Mouse (Mus musculus) left cerebral cortex, postnatal 4 days (tissue): Measurements from ENCODE around the gene Sgsm3. TPM values are rescaled to one million over a fixed set of nuclear protein-coding genes. Genes with fewer than 3 reads are reported as not detected.

Experiments used
- DNase-seq: peaks from one replicate; pipeline ENCODE4 v3.0.0-alpha.2; 2022
- intact Hi-C: fragments of 180-260 bp; cut with DNase I; formaldehyde crosslinking; loops from one replicate; pipeline ENCODE4 v1.15.1; 2025
- total RNA-seq, 2 experiments: library from RNA; stranded (reverse); gene quantifications; 2 replicates each; pipeline ENCODE4 v1.2.3; 2021

Sgsm3 gene
- total RNA-seq, 2 experiments from 2014 or later: 81.3 to 93.4 TPM

GRCm38 (mm10) chr15:81021377-81021776 is 43.8 kb downstream of the Sgsm3 start:
- no peak for DNase-seq
- intact Hi-C loops: no loop called here

DNA sequence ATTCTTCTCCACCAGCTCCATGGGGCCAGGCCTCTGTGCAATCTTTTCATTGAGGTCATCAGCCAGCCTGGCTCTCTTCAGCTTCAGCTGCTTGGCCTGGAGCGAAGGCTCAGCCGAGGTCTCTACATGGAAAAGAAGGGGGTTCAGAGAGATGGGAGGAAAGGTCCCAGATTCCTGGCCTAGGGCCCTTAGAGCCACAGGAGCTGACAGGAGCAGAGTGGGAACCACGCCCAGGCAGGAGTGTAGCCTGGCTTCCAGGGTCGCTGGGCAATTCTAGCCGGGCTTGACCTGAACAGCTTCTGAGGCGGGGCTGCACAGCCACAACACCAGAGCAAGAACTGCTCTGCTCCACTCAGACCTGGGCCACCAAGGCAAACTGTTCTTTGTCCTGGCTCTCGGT is 44.9 kb downstream of the Sgsm3 start:
- intact Hi-C loops: no loop called here
- DNase-seq: no peak

DNA sequence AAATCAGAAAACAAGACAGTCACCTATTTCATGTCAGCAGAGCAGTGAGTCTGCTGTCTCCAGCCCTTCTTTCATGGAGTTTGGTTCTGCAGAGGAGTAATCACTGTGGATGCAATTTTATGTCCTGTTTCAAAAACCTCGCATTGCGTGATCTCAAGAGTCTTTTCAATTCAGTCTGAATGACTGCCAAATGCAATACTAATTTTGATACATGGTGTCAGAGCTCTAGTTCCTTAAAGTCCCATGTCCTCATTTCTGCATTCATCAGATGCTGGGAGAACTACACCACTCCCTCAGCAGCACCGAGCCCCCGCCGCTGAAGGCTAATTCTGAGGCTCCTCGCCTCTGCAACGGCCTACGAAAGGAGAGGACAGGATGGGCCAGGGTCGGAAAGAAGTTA is 46.3 kb downstream of the Sgsm3 start:
- intact Hi-C loops: no loop called here
- DNase-seq: no peak

- no peak for DNase-seq
- intact Hi-C loops: loop anchor here (2.0 kb wide), 1 partner anchor 172 kb away; no protein-coding TSS in a partner anchor
Observed at GRCm38 (mm10) chr15:81026901-81027300, 49.3 kb downstream of the Sgsm3 start.

GRCm38 (mm10) chr15:81027378-81028173 is 50.0 kb downstream of the Sgsm3 start:
- peak; percentile 72 for DNase-seq

DNA sequence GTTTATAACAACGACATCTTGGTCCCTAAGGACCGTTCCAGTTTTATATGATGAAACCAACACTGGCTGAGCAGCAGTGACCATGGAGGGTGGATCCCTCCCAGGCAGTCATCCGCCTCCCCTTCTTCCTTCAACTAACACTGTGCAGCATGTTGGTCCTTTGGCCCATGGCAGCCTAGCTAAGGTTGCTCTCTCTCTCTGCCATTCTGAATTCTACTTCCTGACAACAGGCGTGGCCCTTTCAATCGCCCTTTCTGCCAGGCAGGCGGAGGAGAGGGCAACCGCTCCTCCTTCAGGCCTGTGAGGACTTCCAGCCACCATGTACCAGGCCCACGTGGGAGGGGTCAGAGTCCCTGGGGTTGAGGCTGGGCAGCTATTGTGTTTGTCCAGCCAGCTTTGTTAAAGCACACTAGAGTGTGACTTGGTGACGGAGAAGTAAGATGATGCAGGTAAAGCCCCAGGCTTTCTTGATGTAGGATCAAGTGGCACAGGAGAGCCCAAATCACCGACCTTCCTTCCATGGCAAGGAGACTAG is 53.4 kb downstream of the Sgsm3 start:
- no peak for DNase-seq
- intact Hi-C loops: no loop called here

More at GRCm38 (mm10) chr15:81027378-81028173, 50.0 kb downstream of the Sgsm3 start:
- intact Hi-C loops: loop anchor here (2.0 kb wide), 1 partner anchor 171 kb away; no protein-coding TSS in a partner anchor

DNA sequence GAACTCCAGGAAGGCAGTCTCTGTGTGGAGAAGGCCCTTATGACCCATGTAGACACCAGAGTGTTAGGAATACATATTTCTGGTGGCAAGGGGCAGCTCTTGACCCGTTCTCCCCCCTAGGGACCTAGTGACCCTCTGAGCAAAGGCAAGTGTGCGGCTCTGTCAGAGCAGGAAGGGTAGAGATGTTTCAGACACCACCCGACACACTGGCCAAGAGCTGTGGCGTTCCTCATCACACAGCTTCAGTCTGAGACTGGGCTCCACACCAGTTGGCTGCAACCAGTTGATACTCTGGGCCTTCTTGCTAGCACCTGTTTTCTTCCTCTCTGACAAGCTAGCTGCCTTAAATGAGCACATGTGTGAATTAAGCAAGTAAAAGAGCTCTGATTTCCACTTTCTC is 54.0 kb downstream of the Sgsm3 start:
- intact Hi-C loops: no loop called here
- DNase-seq: no peak

GRCm38 (mm10) chr15:81032941-81033629 is 55.5 kb downstream of the Sgsm3 start:
- intact Hi-C loops: no loop called here
- DNase-seq: no peak

DNA sequence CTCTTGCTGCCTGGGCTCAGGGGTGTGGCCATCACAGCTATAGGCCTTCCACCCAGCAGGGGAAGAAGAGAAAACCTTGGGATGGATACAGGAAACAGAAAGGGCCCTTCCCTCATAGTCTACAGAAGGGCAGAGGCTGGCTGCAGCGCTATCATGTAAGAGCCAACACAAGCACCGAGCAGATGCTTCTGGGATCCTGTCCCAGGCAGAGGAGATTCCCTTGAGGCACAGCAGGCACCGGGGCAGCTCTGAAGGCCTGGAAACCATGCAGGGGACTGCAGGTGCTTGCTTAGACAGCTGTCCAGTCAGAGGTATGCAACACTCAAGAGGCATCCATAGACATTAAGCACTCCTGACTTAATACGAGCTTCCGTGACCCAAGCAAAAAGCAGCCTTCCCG is 56.6 kb downstream of the Sgsm3 start:
- intact Hi-C loops: no loop called here
- no peak for DNase-seq

- intact Hi-C loops: no loop called here
Observed at GRCm38 (mm10) chr15:81035417-81036162, 58.0 kb downstream of the Sgsm3 start.

GRCm38 (mm10) chr15:81038419-81038818 is 60.9 kb downstream of the Sgsm3 start:
- intact Hi-C loops: no loop called here
- no peak for DNase-seq

More at GRCm38 (mm10) chr15:81035417-81036162, 58.0 kb downstream of the Sgsm3 start:
- DNase-seq: no peak

DNA sequence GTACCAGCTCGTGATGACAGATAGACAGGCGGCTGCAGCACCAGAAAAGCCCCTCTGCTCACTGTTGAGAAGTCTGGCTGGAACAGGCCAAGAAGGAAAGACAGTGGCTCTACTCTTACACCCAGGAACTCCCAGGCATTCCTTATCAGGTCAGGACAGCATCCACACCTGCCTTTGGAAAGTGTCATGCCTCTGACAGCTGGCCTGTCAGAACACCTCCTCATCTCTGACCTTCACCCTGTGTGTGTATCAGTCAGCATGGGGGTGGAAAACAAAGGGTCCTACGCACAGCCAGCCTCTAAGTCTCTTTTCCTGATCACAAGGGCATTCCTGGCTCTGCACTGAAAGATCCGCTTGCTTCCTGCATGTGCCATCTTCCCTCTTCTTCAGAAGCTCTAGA is 64.2 kb downstream of the Sgsm3 start:
- intact Hi-C loops: no loop called here
- DNase-seq: no peak

DNA sequence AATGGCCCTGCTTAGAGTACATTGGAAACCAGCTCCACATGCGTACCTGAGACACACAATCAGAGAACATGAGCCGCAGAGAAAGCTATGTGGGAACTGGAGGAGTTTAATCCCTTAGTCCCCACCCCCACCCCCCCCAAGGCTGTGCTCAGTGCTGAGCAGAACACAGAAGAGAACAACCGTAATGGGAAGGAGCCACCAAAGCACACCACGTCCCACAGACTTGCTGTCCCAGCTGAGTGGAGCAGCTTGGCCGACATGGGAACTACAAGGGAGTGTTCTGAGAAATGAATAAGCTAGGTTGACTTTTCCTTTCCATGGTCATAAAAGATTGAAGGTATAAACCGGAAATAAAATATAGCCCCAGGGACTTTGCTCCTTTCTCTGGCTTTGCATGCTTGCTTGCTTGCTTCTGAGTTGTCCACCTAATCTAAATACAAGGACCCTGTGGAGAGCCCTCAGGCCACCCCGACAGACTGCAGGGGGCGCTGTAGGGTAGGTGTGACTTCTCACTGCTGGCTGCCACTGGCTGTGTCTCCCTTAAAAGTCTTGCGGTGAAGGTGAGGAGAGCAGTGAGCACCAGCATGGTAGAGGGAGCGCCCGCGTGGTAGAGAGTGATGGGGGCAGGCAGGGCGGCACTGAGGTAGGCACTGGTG is 64.8 kb downstream of the Sgsm3 start:
- intact Hi-C loops: no loop called here
- DNase-seq: no peak

DNA sequence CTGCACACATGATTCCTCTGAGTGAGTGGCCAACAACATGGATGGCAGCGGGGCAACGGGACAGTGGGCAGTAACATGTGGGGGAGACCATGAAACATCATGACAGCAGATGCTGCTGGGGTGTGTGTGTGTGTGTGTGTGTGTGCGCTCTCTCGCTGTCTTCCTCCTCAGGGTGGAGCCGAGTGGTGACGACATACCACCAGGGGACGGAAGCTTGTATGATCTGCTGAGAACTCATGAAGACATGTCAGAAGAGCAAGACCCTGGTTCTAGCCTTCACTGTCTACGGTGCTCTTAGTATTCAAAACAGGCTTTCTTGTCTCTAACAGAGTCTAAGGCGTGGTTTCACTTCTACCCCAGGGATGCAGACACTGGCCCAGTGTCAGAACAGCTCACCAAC is 66.9 kb downstream of the Sgsm3 start:
- DNase-seq: no peak
- intact Hi-C loops: no loop called here

DNA sequence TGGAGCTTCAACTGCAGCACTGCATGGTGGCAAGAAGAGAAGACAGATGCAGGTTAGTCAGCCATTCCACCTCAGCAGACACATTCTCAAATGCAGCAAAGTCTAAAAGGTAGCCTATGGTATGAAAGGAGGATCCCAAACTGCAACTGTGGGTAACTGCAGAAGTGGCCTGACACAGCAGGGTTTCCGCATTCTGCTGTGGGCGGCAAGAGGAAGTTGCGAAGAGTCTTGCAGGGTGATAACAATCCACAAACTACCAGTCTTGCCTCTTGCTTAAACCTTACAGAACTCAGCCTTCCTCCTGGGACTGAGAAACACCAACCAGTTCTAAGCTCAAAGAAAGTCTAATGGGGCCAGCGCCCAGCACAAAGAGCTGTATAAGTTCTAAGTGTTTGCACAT is 67.8 kb downstream of the Sgsm3 start:
- DNase-seq: no peak
- intact Hi-C loops: no loop called here

DNA sequence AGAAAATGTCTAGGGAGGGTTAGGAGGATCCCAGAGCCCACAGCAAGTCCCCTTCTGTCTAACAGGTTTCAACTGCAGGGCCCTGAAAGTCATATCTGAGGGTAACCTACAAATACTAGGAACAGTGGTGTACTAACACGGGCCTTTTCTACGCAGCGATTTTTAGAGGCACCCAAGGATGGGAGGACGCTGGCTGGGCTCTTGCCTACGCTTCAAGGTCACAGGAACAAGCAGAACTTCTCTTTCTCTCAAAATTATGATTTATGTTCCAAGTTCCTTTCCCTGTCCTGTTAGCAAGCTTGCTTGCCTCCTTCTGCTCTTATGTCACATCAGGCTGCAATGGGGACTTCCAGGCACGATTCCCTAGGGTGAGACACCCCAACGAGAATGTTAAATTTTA is 68.5 kb downstream of the Sgsm3 start:
- intact Hi-C loops: no loop called here
- no peak for DNase-seq

GRCm38 (mm10) chr15:81047497-81047896 is 69.9 kb downstream of the Sgsm3 start:
- intact Hi-C loops: no loop called here
- DNase-seq: no peak

DNA sequence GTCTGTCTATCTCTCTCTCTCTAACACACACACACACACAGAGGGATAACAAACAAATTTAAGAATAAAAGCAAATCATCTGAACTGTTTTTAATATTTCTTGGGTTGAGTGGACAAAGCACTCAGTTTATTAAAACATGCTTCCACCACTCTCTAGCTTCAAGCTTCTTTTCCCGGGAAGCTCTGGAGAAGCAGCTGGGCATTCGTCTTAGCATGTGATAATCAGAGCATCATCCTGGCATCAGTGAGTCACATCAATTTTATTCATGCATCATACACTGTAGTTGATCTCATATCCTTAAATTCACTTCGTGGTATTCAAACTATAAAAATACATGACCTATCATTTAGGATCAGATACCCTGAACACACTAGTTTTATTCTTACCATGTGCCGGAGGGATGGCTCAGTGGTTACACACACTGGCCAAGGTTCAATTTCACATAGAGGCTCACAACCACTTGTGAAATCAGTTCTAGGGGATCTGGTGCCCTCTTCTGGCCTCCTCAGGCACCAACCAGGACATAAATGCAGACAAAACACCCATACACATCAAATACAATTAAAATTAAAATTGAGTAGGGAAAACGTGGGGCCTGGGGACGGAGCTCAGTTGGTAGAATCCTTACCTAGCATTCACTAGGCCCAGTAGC is 72.0 kb downstream of the Sgsm3 start:
- peak; percentile 24 for DNase-seq
- intact Hi-C loops: no loop called here

DNA sequence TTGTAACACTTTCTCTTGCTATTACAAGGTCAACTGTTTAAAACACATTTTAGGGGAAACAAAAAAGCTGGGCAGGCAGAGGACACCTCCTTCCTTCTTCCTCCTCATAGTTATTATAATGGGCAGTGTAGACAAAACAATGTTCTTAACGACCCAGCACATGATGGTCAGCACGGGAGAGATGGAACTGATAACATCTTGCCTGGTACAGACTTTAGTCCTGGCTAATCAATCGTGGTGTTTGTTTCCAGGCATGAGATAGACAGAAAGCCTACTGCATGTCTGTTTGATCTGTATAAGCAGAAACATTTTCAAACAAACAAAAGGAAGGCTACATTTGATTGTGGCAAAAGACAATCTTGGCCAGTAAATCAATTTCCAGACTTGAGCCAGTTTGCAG is 72.9 kb downstream of the Sgsm3 start:
- intact Hi-C loops: no loop called here
- no peak for DNase-seq

DNA sequence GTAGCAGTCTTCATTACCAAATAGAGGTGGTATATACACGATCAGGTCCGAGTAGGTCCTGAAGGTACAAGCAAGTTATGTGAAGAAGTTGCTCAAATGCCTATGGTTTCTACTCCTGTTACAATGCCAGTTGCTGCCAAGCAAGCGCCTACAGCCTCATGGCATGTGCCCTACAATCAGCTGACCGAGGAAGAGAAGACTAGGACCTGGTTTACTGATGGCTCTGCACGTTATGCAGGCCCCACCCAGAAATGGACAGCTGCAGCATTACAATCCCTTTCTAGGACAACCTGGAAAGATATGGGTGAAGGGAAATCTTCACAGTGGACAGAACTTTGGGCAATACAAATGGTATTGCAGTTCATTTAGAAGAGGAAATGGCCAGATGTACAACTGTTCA is 74.9 kb downstream of the Sgsm3 start:
- intact Hi-C loops: no loop called here
- no peak for DNase-seq
